Mouse (Mus musculus) urinary bladder, postnatal 36 days (tissue): ENCODE results near the gene Capn11.

Experiments used
- DNase-seq, 2 experiments: peaks; one replicate each; pipeline ENCODE4 v3.0.0; 2022; ENCODE audit warnings: low spot score in 2 of 2, mixed read lengths in 1 of 2

Capn11 gene

DNA sequence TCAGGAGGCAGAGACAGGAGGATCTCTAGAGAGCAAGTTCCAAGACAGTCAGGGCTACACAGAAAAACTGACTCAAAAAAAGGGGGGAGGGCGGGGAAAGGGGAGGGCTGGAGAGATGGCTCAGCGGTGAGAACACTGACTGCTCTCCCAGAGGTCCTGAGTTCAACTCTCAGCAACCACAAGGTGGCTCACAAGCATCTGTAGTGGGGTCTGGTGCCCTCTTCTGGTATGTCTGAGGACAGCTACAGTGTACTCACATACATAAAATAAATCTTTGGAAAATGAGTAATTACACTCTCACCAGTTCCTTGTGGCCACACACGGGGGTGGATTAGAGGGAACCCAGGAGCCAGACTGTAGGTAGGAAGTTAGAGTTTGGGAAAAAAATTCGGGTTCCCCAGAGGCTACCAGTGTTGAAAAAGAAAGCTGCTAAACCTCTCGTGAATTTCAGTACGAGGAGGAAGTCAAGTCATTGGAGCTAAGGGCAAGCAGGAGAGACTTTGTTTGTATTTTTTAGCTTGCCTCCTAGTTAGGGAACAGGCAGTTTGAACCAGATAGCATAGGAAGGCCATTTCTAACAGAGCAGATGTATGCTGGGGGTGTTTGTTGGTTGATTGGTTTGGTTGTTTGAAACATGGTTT is 76.3 kb downstream of the Capn11 start:
- DNase-seq = no peak

GRCm38 (mm10) chr17:45582188-45582587 is 76.9 kb downstream of the Capn11 start:
- DNase-seq = no peak

DNA sequence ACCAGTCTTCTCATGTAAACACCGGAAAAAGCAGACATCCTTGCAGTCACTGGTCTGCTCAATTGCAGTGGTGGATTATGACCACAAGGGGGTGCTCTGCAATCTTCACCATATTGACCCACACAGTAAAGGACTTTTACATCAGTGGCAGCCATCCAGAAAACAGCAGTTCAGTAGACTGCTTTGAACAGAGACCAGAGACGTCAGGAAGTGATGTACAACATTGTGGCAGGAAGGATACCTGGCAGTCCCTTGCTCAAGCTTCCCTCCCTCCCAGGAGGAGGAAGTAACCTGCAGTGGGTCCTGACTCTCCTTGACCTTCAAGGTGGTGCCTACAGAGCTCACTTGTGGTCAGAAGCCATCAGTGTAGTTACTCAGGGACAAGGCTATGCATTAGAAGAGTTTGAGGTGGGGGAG is 77.5 kb downstream of the Capn11 start:
- peak; percentile 60 to 66 for DNase-seq

- DNase-seq = no peak
These were observed 78.1 kb downstream of the Capn11 start for GRCm38 (mm10) chr17:45580958-45581477.
